Mouse (Mus musculus) right cerebral cortex, adult 18-20 months (tissue): ENCODE measurements around the gene Vgll4.

Source experiments
- DNase-seq: peaks from one replicate; pipeline ENCODE4 v3.0.0; 2022; ENCODE audit warnings: mixed read lengths

The Vgll4 gene

DNA sequence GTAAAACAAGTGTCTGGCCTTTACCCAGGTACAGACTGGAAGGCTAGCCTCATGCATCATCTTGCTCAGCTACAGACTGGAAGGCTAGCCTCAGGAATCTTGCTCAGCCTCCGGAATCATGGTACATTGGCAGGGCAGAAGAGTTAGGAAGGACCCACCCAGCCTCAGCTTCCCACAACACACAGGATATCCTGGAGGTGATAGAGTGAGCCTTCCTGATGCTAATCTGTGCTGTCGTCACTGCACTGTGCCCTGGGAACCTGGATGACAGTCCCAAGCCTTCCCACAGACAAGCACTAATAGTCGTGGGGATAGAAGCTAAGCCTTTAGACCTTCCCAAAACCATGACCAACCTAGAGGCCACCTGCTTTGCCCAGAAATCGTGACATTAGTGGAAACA is 103.2 kb downstream of the Vgll4 start:
- DNase-seq: no peak

DNA sequence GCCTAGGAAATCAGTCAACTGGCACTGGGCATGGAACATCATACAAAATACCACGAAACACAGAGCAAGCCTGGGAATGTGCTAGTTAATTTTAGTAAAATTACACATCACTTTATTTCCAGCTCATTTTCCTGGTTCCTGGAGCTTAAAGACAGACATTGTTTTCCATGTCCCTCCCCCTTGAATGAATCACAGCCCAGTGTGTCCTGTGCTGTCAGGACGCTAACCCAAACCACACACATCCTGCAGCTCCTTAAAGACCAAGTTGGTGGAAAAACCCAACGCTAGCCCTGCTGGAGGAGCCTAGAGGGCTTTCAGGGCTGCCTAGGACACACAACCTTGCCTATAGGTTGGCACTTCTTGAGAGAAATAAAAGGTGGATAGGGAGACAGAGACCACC is 103.7 kb downstream of the Vgll4 start:
- DNase-seq: peak; percentile 43

DNA sequence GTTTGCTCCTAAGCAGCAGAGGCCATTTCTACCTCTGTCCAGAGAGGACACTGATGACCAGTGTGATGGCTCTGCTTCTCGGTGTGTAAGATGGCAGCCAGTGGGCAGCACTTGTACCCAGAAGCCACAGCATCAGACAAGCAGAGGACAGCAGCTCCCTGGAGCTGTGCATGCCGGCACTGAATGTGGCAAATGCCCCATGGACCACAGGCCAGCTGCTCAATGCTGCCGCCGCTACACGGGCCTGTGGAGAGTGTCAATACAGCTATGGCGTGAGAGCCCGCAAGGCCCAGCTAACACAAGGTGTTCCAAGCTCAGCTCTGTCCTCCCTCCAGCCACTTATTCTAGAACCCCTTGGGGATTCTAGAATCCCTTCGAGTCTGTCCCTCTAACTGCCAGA is 105.4 kb downstream of the Vgll4 start:
- no peak for DNase-seq

DNA sequence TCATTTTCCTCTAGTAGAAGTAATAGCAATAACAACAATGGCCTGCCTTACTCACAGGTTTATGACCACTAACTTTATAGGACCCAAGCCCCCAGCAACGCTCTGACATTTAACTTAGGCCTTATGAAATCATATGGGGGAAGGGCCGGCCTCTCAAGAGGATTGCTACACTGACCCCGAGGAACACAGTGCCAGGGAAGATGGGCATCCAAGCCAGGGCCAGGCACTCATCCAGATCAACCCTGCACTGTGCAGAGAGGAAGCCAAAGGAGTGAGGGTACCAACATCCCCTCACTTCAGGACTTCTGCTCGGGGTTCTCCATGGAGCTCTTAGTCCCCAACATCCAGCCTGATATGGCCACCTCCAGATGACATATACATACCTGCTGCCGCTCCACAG is 106.3 kb downstream of the Vgll4 start:
- no peak for DNase-seq

DNA sequence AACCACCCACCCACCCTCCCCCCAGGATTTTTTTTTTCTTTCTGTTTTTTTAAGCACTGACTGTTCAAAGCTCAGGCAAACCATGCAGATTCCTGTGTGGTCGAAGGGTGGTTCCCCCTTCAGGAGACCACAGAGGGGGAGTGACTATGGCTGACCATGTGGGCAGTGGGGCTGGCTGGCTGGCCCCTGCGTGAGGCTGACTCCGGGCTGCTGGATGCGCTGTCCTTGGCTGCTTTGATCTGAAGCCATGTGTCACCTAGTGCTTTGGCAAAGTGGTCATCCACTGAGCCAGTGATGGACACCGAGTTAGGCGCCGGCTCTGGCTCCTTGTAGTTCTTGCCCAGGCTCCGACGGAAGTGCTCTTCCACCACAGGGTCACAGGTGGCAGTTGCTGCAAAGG is 107.7 kb downstream of the Vgll4 start:
- no peak for DNase-seq

DNA sequence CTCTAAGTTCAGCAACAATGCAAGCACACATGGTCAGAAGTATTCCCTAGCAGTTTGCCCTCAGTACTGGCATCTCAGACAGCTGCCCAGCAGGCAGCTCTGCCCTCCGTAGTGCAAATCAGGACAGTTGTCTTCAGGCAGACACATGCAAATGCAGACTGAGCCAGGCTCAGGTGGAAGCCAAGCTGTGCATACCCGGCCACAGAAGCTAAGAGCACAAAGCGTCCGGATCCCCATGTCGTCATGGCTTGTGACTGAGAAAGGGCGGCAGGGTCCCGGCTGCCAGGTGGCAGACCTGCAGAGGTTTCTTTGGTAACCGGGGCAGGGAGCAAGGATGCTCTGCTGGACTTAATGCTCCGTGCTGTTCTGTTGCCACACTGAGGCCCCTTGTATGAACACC is 108.2 kb downstream of the Vgll4 start:
- no peak for DNase-seq

DNA sequence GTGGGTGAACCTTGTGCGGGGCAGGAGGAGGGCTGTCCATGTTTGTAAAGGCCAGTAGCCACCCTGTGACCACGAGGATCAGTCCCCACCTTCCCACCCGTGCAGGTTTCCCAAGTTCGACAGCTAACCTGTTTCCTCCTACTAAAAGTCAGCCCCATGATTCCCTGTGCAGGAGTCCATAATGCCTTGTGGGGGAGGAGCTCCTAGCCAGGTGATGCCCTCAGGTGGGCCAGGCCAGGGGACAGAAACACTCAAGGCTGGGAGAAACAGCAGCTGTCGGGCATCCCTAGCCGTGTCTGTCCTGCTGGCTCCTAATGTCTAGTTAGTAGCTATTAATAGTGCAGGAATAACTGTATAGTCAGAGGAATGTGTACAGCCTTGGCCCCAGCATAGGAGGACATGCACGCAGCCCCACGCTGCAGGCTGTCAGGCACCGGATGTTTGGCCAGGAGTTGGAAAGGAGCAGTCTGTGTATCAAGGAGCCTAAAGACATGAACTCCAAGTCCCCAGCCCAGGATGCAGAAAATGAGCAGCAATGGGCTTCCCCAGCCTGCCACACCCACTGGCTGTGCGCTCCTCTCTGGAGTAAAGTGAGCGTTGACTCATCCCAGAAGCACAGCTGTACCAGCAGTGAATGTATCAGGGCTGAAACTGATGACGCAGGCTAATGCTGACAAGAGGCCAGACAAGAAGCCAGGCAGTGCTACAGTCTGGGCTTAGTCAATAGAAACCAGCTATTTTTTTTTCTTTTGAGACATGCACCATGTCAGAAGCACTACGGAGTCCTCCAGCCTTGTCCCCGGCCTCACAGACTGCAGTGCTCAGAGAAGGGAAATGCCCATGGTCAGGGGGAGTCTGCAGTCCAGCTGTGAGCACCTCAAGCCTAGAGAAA is 108.9 kb downstream of the Vgll4 start:
- DNase-seq: peak; percentile 73

DNA sequence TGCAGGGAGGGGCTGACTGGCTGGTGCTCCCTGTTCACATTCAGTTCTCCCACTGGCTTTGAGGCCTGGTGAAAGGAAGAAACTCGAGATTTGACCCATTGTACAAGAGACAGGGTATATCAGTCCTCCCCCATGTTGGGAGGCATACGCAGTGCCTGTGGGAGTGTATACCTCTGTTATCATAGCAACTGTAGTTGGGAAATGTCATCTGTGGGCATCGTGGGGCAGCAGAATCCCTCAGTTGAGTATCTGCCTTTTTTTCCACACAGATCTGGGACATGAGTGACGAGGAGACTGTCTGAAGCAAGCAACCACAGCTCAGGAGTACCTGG is 111.1 kb downstream of the Vgll4 start:
- no peak for DNase-seq

DNA sequence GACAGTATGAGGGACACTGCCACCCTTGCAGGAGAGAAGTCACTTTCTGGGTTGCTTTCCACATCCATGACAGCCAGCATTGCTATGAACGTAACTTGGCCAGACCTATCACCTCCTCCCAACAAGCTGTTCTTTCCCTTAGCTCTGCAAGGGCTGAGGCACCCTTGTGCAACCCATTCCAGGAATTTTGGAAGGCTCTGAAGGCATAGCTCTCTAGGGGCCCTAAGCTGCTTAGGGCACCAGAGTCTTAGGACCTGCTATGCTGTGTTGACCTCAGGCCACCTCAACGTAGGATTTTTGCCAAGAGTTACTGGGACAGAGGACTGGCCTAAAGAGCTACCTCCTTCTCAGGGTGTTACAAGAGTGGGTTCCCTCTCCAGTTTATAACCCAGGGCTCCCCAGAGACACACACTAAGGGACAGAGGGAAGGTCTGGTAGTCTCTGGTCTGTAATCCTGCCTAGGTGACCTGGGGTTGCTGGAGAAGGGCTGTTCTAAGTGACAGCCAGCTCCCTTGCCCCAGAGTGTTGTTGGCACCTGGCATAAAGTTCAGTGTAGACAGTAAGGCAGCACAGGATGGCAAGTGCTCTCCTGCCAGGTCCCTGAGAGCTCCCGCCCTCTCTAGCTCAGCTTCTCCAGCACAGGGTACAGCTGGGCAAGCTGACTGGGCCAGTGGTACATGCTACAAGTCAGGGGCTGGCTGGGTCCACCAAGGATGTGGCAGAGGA is 111.6 kb downstream of the Vgll4 start:
- DNase-seq: peak; percentile 46

DNA sequence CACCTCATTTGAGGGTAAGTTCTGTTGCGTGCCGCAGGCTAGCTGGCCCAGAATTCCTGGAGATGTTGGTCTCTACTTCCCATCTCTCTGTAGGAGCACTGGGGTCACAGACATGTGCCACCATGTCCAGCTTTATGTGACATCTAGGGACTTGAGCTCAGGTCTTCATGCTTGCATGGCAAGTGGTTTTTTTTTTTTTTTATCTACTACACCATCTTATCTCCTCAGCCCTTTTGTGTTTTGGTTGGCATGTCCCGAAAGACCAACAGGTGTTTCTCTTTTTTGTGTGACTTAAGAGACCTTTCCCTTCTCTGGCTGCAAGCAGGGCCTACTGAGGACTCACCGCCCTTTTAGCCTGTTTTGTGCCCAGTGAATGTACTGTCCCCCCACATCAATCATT is 113.3 kb downstream of the Vgll4 start:
- no peak for DNase-seq

DNA sequence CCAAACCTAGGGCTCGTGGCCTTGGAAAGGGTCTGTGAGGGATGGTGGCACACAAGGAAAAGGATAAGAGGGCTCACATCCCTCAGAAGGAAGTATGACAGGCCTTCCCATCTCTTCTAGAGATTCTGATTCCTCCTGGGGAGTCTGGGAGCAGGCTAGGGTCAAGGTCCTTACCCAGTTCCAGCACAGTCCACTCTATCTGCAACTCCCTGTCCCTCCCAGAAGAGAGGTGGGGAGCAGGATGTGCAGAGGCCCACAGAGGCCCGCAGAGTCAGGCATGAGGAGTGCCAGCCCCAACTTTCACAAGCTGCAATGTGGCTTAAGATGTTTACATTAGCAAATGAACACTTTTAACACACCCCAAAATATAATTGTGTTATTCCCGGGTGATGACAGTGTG is 114.2 kb downstream of the Vgll4 start:
- no peak for DNase-seq

DNA sequence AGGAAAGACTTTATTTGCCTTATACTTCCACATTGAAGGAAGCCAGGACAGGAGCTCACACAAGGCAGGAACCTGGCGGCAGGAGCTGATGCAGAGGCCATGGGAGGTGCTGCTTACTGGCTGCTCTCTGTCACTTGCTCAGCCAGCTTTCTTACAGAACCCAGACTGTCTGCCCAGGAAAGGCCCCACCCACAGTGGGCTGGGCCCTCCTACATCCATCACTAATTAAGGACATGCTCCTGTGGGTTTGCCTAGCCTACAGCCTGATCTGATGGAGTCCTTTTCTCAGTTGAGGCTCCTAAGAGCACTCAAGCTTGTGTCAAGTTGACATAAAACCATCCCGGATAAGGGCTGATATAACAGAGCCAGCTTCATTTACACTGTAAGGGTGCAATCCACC is 115.4 kb downstream of the Vgll4 start:
- DNase-seq: no peak

DNA sequence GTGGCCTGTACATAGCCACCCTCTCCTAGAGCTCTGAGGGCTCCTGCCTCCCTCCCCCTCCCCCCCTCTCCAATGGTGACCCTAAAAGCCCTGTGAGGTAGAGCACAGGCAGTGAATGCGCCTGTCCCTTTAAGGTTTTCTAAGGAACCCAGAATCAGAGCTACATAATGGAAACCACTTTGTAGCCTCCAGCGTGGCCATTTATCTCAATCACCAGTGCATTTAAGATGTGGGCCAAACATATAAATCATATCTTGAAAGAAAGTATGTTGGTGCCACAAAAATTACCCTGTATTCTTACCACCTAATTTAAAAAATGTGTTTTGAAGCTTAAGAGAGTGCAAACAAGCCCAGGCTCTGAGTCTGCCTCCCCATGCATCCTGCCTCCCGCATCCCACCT is 117.1 kb downstream of the Vgll4 start:
- no peak for DNase-seq

DNA sequence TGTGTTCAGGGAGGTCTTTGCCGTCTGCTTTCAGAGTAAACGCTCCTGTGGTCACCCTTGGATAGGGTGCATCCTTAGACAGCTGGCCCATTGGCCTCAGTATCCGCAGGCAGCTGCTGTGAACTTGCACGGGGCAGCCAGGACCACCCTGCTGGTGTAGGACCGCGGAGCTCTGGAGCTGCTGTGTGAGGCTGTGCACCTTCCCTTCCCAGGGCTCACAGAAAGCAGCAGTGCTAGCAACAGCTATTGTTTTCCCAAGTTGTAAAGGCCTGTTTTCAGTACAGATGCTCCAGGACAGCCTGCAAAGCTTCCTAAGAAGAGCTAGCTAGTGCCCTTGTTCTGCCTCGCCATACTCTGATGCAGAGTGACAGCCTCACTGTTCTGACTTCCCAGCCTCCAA is 118.1 kb downstream of the Vgll4 start:
- DNase-seq: no peak

DNA sequence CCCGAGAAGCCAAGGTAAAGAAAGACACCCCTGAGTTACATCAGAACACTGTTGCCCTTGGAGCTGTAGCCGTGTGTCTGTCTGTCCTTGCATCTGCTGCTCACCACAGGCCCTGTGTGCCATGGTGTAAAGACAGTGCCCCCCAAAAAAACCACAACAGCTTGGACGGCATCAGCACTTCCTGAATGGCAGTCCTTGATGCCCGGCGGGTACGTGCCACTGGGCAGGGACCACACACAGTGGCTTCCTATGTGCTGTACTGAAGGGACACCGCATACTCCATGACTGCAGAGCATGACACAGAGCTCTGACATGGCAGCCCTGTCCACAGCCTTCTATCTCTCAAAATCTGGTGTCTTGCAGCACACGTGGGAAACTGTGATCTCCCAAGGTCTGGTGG is 120.0 kb downstream of the Vgll4 start:
- no peak for DNase-seq

DNA sequence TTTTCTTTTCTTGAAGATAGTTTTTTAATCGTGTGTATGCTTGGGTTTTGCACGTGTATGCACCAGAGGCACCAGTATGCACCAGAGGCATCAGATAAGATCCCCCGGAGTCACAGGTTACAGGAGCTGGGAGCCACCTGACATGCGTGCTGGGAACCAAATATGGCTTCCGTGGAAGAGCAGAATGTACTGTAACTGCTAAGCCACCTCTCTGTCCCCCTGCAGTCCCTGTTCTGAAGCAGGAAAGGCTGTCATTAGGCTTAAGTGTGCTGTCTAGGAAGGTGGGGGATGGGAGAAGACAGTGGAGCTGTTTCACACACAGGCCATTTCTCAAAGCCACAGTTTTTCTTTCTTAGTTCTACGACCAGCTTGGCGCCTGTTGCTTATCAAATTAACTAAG is 121.0 kb downstream of the Vgll4 start:
- DNase-seq: no peak

DNA sequence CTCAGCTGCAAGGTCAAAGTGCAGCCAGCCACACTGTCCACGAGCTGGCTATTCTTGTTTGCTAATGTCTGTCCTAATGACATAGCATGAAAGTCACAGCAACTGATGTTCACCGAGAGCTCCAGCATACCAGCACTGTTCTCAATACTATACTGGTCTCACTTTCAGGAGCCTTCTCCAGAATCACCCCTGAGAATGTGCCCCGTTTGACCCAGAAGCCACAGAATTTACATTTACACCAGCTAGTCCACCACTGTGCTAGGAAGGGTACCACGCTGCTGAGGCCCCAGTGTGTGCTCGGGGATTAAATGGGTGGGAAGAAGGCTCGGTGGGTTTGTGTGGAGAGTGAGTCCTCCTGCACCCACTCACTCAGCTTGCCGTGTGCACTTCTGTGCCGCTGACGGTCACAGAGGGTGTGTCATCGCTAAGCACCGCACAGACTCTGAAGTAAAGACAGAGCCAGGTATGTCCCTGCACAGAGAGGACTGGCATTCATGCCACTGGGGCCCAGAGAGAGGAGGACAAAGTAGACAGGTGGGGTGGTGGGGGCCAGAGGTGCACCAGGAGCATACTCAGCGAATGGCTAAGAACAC is 122.1 kb downstream of the Vgll4 start:
- DNase-seq: no peak

DNA sequence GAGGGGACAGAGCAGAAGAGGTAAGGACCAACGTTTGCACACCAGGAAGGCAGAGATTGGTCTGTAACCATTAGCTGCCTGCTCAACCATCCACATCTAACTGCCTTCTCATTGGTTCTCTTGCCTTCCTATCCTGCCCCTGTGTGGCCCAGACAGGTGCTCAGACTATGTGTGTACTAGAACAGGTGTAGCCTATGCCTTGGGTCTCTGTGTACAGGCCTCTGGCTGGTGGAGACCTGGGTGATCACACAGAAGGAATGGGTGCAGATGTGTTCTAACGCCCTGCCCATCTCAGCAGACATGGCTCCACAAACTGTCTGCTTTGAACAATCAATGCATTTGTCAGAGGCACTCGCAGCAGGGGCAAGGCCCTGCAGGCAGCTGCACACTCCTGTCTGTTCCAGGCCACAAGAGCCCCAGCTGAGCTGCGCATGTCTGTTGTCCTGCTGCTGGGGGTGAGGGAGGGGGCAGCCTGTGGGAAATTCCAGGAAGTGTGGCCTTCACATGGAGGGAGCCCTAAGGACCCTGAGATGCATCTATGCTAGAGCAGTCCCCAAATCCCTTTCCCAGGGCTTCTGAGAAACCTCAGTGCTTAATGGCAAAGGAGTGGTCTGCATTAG is 123.5 kb downstream of the Vgll4 start:
- no peak for DNase-seq

DNA sequence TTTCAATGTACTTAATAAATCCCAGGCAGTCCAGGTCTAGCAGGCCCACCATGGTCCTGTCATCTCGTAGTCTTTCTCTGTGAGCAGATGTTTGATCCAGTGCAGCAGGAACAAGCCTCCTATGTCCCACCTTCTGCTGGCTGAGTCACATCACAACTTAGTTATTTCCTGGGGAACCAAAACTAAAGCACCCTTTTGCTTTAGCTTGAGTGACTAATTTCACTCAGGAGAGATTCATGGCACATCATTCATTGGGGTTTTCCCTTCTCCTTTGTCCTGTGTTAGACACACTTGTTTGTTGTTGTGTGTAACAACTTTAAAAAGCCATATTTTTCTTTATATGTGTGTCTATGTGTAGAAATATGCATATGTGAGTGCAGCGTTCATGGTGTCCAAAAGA is 126.9 kb downstream of the Vgll4 start:
- no peak for DNase-seq

DNA sequence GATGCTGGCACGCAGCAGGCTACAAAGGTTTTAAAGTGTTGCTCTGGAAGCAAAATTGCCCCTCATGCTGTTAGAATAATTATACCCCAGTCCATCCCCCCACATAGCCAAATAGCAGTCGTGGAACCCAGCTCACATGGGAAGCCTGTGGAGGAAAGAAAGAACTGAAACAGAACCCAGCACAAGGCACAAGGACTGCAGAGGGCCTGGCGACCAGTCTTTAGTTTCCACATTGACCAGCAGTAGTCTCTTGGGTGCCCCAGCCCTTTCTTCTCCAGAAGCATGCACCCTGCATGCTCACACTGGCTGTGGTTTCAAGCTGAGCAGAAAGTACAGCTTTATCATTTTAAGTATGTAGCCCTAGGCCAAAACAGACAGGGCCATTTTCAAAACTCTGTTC is 127.7 kb downstream of the Vgll4 start:
- DNase-seq: no peak

DNA sequence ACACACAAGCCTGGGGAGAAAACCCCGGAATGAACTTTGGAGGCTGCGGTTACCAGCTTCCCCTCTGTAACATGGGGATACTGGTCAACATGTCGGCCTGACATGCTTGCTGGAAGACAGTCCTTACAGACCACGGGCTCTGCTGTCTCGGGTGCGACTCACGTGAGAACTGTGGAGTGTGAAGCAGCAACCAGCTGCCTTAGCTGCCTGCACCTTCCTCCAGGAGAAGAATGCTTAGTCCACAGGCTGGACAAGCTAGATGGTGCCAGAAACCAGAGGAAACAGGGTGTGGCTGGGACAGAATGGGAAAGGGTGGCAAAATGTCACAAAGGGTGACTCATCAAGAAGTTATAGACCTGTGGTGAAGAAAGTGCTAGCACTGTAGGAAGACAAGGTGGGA is 129.8 kb downstream of the Vgll4 start:
- DNase-seq: no peak

DNA sequence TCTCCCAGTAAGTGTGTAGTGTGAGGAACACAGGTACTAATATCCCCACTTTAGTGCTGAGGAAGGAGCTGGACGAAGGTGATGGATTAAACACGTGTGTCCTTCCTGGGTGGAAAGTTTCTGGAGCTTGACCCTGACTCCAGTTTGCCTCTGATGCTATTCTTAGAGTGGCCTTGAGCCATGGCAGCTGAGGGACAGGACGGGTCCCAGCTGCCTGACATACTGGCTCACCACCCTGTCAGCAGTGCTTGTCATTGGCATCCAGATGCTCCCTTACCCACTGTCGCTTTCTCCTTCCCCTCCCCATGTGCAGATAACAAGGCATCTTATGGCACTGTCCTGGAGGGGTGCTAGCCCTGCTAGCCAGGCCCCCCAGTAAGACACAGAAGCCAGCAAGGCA is 130.9 kb downstream of the Vgll4 start:
- no peak for DNase-seq

DNA sequence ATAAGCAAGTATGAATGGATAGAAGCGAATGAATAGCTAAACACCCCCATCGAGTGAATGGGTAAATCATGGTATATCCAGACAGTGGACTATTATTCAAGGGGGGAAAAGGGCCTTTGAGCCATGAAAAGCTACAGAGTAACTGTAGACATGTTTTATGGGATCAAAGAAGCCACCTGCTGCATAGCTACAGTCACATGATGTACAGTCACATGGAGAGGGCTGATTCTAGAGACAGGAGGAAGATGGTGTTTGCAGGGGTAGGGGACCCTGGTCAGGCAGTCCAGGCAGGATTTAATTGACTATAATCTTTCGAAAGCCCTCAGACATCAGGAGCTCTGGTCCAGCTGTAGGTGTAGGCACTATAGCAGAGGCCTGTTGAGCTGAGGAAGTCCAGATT is 133.4 kb downstream of the Vgll4 start:
- DNase-seq: no peak

DNA sequence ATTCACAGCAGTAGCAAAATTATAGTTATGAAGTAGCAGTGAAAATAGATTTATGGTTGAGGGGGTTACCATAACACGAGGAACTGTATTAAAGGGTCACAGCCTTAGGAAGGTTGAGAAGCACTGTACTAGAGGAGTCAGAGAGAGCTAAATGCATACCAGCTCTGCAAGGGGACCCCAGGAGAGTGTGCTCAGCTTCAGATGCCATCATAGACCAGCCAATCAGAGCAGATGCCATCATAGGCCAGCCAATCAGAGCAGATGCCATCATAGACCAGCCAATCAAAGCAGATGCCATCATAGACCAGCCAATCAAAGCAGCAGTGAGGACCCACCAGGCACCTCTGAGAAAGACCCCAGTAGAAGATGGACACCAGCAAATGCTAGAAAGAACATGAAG is 134.0 kb downstream of the Vgll4 start:
- DNase-seq: no peak
